Mouse (Mus musculus) kidney, adult 2 months (tissue): Measurements from ENCODE around the gene Mtfr1l.

Experiments used
- CTCF ChIP-seq: fragments of 200-500 bp; conservative IDR thresholded peaks from 2 replicates; pipeline ENCODE4 v1.5.1; 2011; ENCODE audit warnings: low read depth, mild to moderate bottlenecking, control low read depth, low read length, moderate library complexity, mixed read lengths; ENCODE audit not compliant: insufficient read depth, insufficient read length
- POLR2A ChIP-seq: fragments of 200-500 bp; IDR thresholded peaks from one replicate; pipeline ENCODE4 v1.6.1; 2011; ENCODE audit warnings: low read depth, low read length, control low read depth

DNA sequence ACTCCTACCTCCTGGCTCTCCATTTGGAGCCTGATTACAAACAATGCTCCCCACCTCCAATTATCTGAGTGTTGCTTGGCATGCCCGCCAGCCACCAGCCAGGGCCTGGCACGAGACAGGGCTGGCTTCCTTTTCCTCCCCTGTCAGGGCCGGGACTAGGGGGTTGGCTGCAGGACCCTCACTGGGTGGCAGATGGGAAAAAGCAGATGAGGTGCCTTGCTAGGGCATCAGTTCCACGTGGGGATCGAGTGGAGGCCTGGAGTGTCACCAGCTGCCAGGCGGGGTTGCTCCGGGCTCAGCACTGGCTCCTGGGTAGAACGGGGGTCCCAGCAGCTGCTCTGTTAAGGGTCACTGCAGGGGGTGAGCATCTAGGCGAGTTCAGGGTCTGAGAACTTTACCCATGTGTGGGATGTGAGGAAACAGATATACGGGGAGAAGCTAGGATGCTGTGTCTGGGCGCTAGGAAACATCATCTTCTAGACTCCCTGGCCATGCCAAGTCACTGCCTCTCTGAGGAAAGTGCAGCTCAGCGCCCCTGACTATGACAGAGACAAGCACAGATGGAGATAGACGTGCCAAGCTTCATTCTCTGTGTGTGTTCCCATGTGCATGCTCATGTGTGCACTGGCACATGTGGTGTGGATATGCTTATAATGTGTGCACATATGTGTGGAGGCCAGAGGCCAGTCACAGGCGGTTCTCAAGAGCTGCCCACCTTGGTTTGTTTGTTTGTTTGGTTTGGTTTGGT lies 35.7 kb upstream of the Mtfr1l start:
- TF ChIP-seq CTCF (no peak), POLR2A (no peak)
